Mouse (Mus musculus): ENCODE data around the gene Olfr376.

DNA sequence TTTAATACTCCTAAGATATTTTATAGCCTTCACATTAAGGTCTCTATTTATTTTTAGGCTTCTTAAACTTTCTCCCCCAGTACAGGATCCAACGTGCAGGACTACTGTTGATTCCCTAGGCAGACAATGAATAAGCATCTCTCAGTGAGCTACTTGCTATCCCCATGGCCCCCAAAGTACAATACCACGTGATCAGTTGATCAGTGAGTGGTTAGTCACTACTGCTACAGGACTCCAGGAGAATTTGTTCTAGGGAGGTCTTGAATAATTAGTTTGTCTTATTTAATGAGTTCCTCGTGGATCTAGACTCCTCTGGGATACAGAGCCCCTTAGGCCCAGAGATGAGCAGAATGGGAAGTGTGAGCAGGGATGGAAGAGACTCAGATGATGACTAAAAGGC lies 20.6 kb upstream of the Olfr376 start, which contains the start of gene Olfr20:
- no peak for TF ChIP-seq CTCF (conservative IDR thresholded peaks at IDR 0.05; ENCODE audit: insufficient read depth, insufficient read length, low read depth, low read length)
- no peak for TF ChIP-seq POLR2A (IDR thresholded peaks at IDR 0.05; ENCODE audit: low read depth, low read length)

All from kidney, adult 2 months (tissue).